8 mouse cellular contexts compared by ENCODE assay signal in the genomic region with DNA sequence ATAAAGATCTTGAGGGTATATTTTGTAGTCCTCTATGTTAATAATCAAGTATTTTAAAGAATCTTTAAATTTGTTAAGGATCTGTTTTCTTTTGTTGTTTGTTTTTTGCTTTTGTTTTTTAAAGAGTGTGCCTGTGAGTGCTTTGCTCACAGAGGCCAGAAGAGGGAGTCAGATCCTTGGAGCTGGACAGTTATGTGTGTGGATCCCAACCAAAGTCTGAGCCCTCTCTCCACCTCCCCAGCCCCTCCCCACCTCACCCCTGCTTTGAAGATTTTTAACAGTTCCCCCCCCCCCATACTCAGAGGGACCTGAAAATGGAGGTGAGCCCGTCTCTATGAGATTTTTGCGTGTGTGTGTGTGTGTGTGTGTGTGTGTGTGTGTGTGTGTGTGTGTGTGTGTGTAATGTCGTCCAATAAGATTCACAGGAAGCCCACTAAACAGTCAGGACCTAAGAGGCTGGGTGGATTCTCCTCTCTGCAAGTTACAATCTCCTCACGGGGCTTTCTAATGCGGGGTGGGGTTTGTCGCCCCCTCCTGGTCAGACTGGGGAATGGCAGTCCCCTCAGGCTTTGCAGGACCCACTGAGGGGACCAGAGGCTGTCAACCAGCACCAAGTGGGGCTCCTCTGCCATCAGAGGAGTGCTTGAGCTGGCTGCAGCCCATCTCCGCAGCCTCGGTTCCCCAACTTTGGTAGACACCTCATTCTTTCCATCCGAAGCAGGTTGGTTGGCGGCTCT. TPM values are rescaled to one million over a fixed set of nuclear protein-coding genes. Genes with fewer than 3 reads are reported as not detected.
DNase-seq lines count a peak whose midpoint lies in the region; ATAC-seq and TF ChIP-seq lines count a peak whose summit lies in the region.

No protein-coding gene starts in this region.

- H3K4me1 ChIP-seq in spleen, adult 2 months (ENCODE audit: control insufficient read depth, insufficient read depth, insufficient read length): peaks cover 11% of the 10 kb centered on the region; the same call in 1 of the 2 replicates

- H3K27me3 ChIP-seq in spleen, adult 2 months (ENCODE audit: control insufficient read depth, insufficient read depth, low read length): no peaks in the 10 kb centered on the region

- peak; percentile 61 for DNase-seq in 3134 (ENCODE audit: extremely low read depth, insufficient read length, low spot score)
- peak; percentile 74 for DNase-seq in CD4-positive helper T cell, adult 2 months (ENCODE audit: low read depth, low spot score)
- DNase-seq in c-Kit-positive CD71-positive TER-119-negative erythroid progenitor cells, embryonic 14.5 days (ENCODE audit: low read depth): peak; percentile 41
- DNase-seq in forelimb bud, embryonic 11.5 days (ENCODE audit: low read depth, low spot score): peak; percentile 48
- DNase-seq in kidney, adult 8-10 months: peak; percentile 44 to 73
- DNase-seq in lung, adult 18-20 months: peak; percentile 70 to 72
- peak; percentile 36 to 63 for DNase-seq in spleen, adult 2 months (ENCODE audit: low read depth in 1 of 2, low spot score in 2 of 2)

- H3K27ac ChIP-seq in spleen, adult 2 months (ENCODE audit: insufficient read depth, low read length): no peak overlapping the region

- TF ChIP-seq POLR2A in spleen, adult 2 months (IDR thresholded peaks at IDR 0.05; ENCODE audit: low read depth, low read length): no peak

- no peak for ATAC-seq in activated CD4-positive, CD25-positive, alpha-beta regulatory T cell, adult 4 months

- TF ChIP-seq CTCF in spleen, adult 2 months (IDR thresholded peaks at IDR 0.05; ENCODE audit: extremely low read depth, insufficient read depth, insufficient read length, insufficient replicate concordance): peak; percentile 91

- WGBS in spleen, adult 2 months: 42% methylated on average over 10 of the region's 10 CpGs

- H3K36me3 ChIP-seq in spleen, adult 2 months (ENCODE audit: control insufficient read depth, insufficient read depth, low read length): no peaks in the 10 kb centered on the region

- H3K4me3 ChIP-seq in spleen, adult 2 months (ENCODE audit: extremely low read depth, insufficient read depth, insufficient read length): no peak overlapping the region

RNA-seq across cellular contexts. Expression of a gene that starts 20.3 kb away (rescaled TPM):
- polyA plus RNA-seq in spleen, adult 2 months (2012; rRNA removed): 85.0 and 108 TPM in 2 replicates
- polyA plus RNA-seq in activated CD4-positive, CD25-positive, alpha-beta regulatory T cell, adult 4 months (2017; shearing (Covaris generic)): 10 to 100 TPM; 19.6 to 47.7 TPM

RNA-seq across cellular contexts. Expression of a gene that starts 31.7 kb away (rescaled TPM):
- 15.6 and 20.3 TPM in 2 replicates for polyA plus RNA-seq in spleen, adult 2 months (2012; rRNA removed)
- 1 to 10 TPM; 2.1 to 6.8 TPM for polyA plus RNA-seq in activated CD4-positive, CD25-positive, alpha-beta regulatory T cell, adult 4 months (2017; shearing (Covaris generic))

RNA-seq across cellular contexts. Expression of a gene that starts 44.1 kb away (rescaled TPM):
- not detected in 2 replicates for polyA plus RNA-seq in spleen, adult 2 months (2012; rRNA removed)
- polyA plus RNA-seq in activated CD4-positive, CD25-positive, alpha-beta regulatory T cell, adult 4 months (2017; shearing (Covaris generic)): under 1 TPM in 1 of 2 experiments, not detected in 1; 0.37 TPM

RNA-seq across cellular contexts. Expression of a gene that starts 44.6 kb away (rescaled TPM):
- 0.33 and 0.47 TPM in 2 replicates for polyA plus RNA-seq in spleen, adult 2 months (2012; rRNA removed)
- not detected for polyA plus RNA-seq in activated CD4-positive, CD25-positive, alpha-beta regulatory T cell, adult 4 months (2017; shearing (Covaris generic))

RNA-seq across cellular contexts. Expression of a gene that starts 55.6 kb away (rescaled TPM):
- polyA plus RNA-seq in spleen, adult 2 months (2012; rRNA removed): not detected in 2 replicates
- not detected for polyA plus RNA-seq in activated CD4-positive, CD25-positive, alpha-beta regulatory T cell, adult 4 months (2017; shearing (Covaris generic))
